Mouse (Mus musculus) forebrain, embryonic 16.5 days (tissue): ENCODE data around the gene Tspan5. TPM values are rescaled to one million over a fixed set of nuclear protein-coding genes. Genes with fewer than 3 reads are reported as not detected.

Experiments used
- ATAC-seq: fragments of 200-750 bp; cut with Nextera tagmentation; 2 replicates; pipeline ENCODE4 v1.8.0; 2017; ENCODE audit warnings: mild to moderate bottlenecking, moderate library complexity
- H3K27ac ChIP-seq: fragments of 300-500 bp; sonication (generic); 2 replicates; pipeline ENCODE4 v1.5.1; 2014; ENCODE audit warnings: low read length, control low read depth
- H3K27me3 ChIP-seq: fragments of 300-500 bp; sonication (generic); replicated peaks from 2 replicates; pipeline ENCODE4 v1.6.1; 2014; ENCODE audit warnings: low read length; ENCODE audit not compliant: control insufficient read depth, insufficient read depth
- H3K36me3 ChIP-seq: fragments of 300-500 bp; sonication (generic); 2 replicates; pipeline ENCODE4 v1.6.1; 2014; ENCODE audit not compliant: control insufficient read depth, insufficient read depth
- H3K4me1 ChIP-seq: fragments of 300-500 bp; sonication (generic); replicated peaks from 2 replicates; pipeline ENCODE4 v1.6.1; 2014; ENCODE audit warnings: low read length; ENCODE audit not compliant: control insufficient read depth, insufficient read depth
- H3K4me2 ChIP-seq: fragments of 300-500 bp; sonication (generic); 2 replicates; pipeline ENCODE4 v1.6.1; 2014; ENCODE audit warnings: mild to moderate bottlenecking, low read length, control low read depth
- H3K4me3 ChIP-seq: fragments of 300-500 bp; sonication (generic); replicated peaks from 2 replicates; pipeline ENCODE4 v1.5.1; 2014; ENCODE audit warnings: mild to moderate bottlenecking, low read length, control low read depth
- H3K9ac ChIP-seq: fragments of 300-500 bp; sonication (generic); replicated peaks from 2 replicates; pipeline ENCODE4 v1.6.1; 2014; ENCODE audit warnings: low read depth, low read length, control low read depth
- H3K9me3 ChIP-seq: fragments of 300-500 bp; sonication (generic); 2 replicates; pipeline ENCODE4 v1.6.1; 2016; ENCODE audit warnings: low read length; ENCODE audit not compliant: control insufficient read depth
- WGBS: fragments of 180-500 bp; shearing (Covaris S2); extraction: QIAGEN DNeasy Blood & Tissue Kit; methylation state at CpG from one replicate; pipeline ENCODE4 v1.1.7; 2014; 5-methylcytosine and 5-hydroxymethylcytosine counted together
- polyA plus RNA-seq: library from polyadenylated mRNA; unstranded; fragments of >200 nt; fragmentation: Nextera tagmentation; extraction: Ambion mirVana; gene quantifications from 2 replicates; pipeline ENCODE4 v1.2.1, GENCODE M21; 2015

Tspan5 gene
- polyA plus RNA-seq, 1 experiment from 2014 or later = 98.7 TPM

- WGBS = 45% methylated on average over 9 of the region's 9 CpGs
- Histone ChIP-seq H3K4me2 (no peak overlapping the region), H3K27ac (no peak overlapping the region), H3K9me3 (no peaks in the 10 kb centered on the region), H3K27me3 (no peaks in the 10 kb centered on the region), H3K36me3 (peaks cover 15% of the 10 kb centered on the region), H3K4me1 (no peaks in the 10 kb centered on the region), H3K9ac (no peak overlapping the region), H3K4me3 (no peak overlapping the region)
- no peak for ATAC-seq
These were observed 199.6 kb downstream of the Tspan5 start for GRCm38 (mm10) chr3:138941604-138942003.

- Histone ChIP-seq H3K27ac (no peak overlapping the region), H3K9me3 (no peaks in the 10 kb centered on the region), H3K36me3 (peaks cover 12% of the 10 kb centered on the region), H3K4me2 (no peak overlapping the region), H3K4me3 (no peak overlapping the region), H3K9ac (no peak overlapping the region), H3K4me1 (no peaks in the 10 kb centered on the region), H3K27me3 (no peaks in the 10 kb centered on the region)
- 79% methylated on average over 3 of the region's 3 CpGs for WGBS
- 0 out of 2 replicates have a peak, but pooled peaks have one; percentile 33 for ATAC-seq
These were observed 203.5 kb downstream of the Tspan5 start for GRCm38 (mm10) chr3:138945516-138945915.

- Histone ChIP-seq H3K27ac (no peak overlapping the region), H3K27me3 (no peaks in the 10 kb centered on the region), H3K4me1 (no peaks in the 10 kb centered on the region), H3K4me2 (no peak overlapping the region), H3K9ac (no peak overlapping the region), H3K9me3 (no peaks in the 10 kb centered on the region), H3K4me3 (no peak overlapping the region), H3K36me3 (peaks cover 14% of the 10 kb centered on the region)
- ATAC-seq = no peak
- WGBS = 94% methylated on average over 9 of the region's 9 CpGs
These were observed 207.1 kb downstream of the Tspan5 start for GRCm38 (mm10) chr3:138949081-138949480.

- no peak for ATAC-seq
- no peak overlapping the region for H3K27ac ChIP-seq
- H3K9ac ChIP-seq = no peak overlapping the region
- H3K9me3 ChIP-seq = no peaks in the 10 kb centered on the region
- WGBS = 97% methylated on average over 7 of the region's 7 CpGs
- H3K36me3 ChIP-seq = peaks cover 17% of the 10 kb centered on the region
- H3K27me3 ChIP-seq = no peaks in the 10 kb centered on the region
- H3K4me1 ChIP-seq = no peaks in the 10 kb centered on the region
- H3K4me3 ChIP-seq = no peak overlapping the region
- H3K4me2 ChIP-seq = no peak overlapping the region
These were observed 213.2 kb downstream of the Tspan5 start for GRCm38 (mm10) chr3:138955220-138955619.

Other genes starting within 250 kb of the Tspan5 start
- gene Eif4e, start 216.0 kb upstream of the Tspan5 start, polyA plus RNA-seq = 388 and 397 TPM in 2 replicates